Mouse (Mus musculus): ENCODE data around the gene Pqlc2. TPM values are rescaled to one million over a fixed set of nuclear protein-coding genes. Genes with fewer than 3 reads are reported as not detected.

The Pqlc2 gene
- polyA plus RNA-seq (2012; rRNA removed) = 19.3 and 21.6 TPM in 2 replicates

GRCm38 (mm10) chr4:139310171-139310898, at the start of gene Pqlc2, which contains the start of gene Akr7a5:
Gene Pqlc2 (minus strand): TSS chr4:139310708.
Gene Akr7a5 (plus strand): TSS chr4:139310744.

GRCm38 (mm10) chr4:139351931-139352711, 41.6 kb upstream of the Pqlc2 start, which contains the start of the genes Mrto4, Emc1 and Ubr4:
Gene Mrto4 (minus strand): TSS chr4:139352576.
Gene Emc1 (plus strand): TSS chr4:139352587.
Gene Ubr4 (plus strand): TSS chr4:139352609.

Other genes starting within 250 kb of the Pqlc2 start
- 1.2 and 1.3 TPM in 2 replicates for gene Htr6, start 235.1 kb downstream of the Pqlc2 start, polyA plus RNA-seq (2012; rRNA removed)
- gene Nbl1, start 217.7 kb downstream of the Pqlc2 start, polyA plus RNA-seq (2012; rRNA removed) = 30.6 and 59.3 TPM in 2 replicates
- gene Minos1, start 179.6 kb downstream of the Pqlc2 start, polyA plus RNA-seq (2012; rRNA removed) = 178 and 192 TPM in 2 replicates
- gene Capzb, start 117.8 kb downstream of the Pqlc2 start, polyA plus RNA-seq (2012; rRNA removed) = 187 and 200 TPM in 2 replicates
- gene Akr7a5, start within 50 bp of the Pqlc2 start, polyA plus RNA-seq (2012; rRNA removed) = 17.1 and 22.2 TPM in 2 replicates
- gene Mrto4, start 41.9 kb upstream of the Pqlc2 start, polyA plus RNA-seq (2012; rRNA removed) = 61.1 and 67.0 TPM in 2 replicates
- gene Emc1, start 41.9 kb upstream of the Pqlc2 start, polyA plus RNA-seq (2012; rRNA removed) = 44.2 and 44.5 TPM in 2 replicates
- gene Ubr4, start 41.9 kb upstream of the Pqlc2 start, polyA plus RNA-seq (2012; rRNA removed) = 174 and 176 TPM in 2 replicates
- gene Iffo2, start 219.8 kb upstream of the Pqlc2 start, polyA plus RNA-seq (2012; rRNA removed) = 6.5 and 8.8 TPM in 2 replicates

All from central nervous system, embryonic 14 days (tissue).